Mouse (Mus musculus): ENCODE results near the gene Usp25. TPM values are rescaled to one million over a fixed set of nuclear protein-coding genes. Genes with fewer than 3 reads are reported as not detected.
A peak's percentile ranks its signal among the peaks of the same experiment; 100 is the strongest.

The Usp25 gene
- polyA plus RNA-seq (2015; fragmentation: Nextera tagmentation; extraction: Ambion mirVana): 11.7 and 16.0 TPM in 2 replicates

GRCm38 (mm10) chr16:77013427-77014320 is at the start of gene Usp25:
Gene Usp25, plus strand, starts transcription at chr16:77013706.
- Histone ChIP-seq H3K9ac (replicated peaks) (peak within 1 kb of the TSS; percentile 73), H3K27ac (replicated peaks) (peak within 1 kb of the TSS; percentile 75), H3K36me3 (no peaks in the 10 kb centered on the region), H3K4me3 (replicated peaks) (peak within 1 kb of the TSS; percentile 82), H3K27me3 (replicated peaks) (no peaks in the 10 kb centered on the region), H3K4me1 (peaks cover 28% of the 10 kb centered on the region), H3K9me3 (replicated peaks) (no peaks in the 10 kb centered on the region), H3K4me2 (peak within 1 kb of the TSS; percentile 65)
- ATAC-seq (ENCODE audit: low FRiP score): peak; percentile 94
- WGBS: under 1% methylated on average over 64 of the region's 126 CpGs

DNA sequence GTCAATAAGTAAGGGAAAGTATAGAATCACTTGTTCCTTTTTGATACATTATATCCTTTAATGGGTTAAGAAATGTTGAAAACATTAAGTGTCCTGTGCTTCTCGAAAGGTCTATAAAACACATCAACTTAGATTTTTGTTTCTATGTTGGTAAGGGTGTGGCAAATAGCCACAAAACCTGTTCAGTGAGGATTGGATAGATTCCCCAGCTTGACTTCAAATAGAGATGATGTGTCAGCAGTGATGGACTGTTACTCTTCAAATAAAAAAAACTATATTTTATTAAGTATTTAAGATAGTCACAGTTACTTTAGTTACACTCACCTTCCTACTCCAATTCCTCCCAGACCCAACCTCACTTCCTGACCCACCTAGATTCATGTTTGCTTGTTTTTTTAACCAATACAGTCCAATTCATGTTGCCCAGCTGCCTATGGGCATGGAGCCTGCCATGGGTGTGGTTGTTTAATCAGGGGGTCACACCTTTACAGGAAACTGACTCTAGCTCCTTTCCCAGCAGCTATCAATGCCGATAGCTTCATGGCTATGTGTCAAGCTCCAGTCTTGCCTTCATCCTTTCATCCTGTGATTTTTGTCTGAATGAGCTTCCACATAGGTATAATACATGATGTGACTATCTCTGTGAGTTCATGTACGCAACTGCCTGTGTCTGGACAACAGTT is 45.8 kb upstream of the Usp25 start:
- no peaks in the 10 kb centered on the region for H3K27me3 ChIP-seq (replicated peaks)
- ATAC-seq (ENCODE audit: low FRiP score): no peak
- 92% methylated on average over 3 of the region's 3 CpGs for WGBS

GRCm38 (mm10) chr16:76971211-76971610 is 42.3 kb upstream of the Usp25 start:
- Histone ChIP-seq H3K36me3 (no peaks in the 10 kb centered on the region), H3K27ac (replicated peaks) (no peak overlapping the region), H3K27me3 (replicated peaks) (no peaks in the 10 kb centered on the region), H3K4me2 (no peak overlapping the region), H3K4me3 (replicated peaks) (no peak overlapping the region), H3K9me3 (replicated peaks) (no peaks in the 10 kb centered on the region), H3K9ac (replicated peaks) (no peak overlapping the region), H3K4me1 (no peaks in the 10 kb centered on the region)
- no peak for ATAC-seq (ENCODE audit: low FRiP score)
- WGBS: 31% methylated on average over 5 of the region's 5 CpGs

More for the DNA sequence above, 45.8 kb upstream of the Usp25 start:
- Histone ChIP-seq H3K9me3 (replicated peaks) (no peaks in the 10 kb centered on the region), H3K36me3 (no peaks in the 10 kb centered on the region), H3K4me3 (replicated peaks) (no peak overlapping the region), H3K9ac (replicated peaks) (no peak overlapping the region), H3K27ac (replicated peaks) (no peak overlapping the region), H3K4me2 (no peak overlapping the region), H3K4me1 (no peaks in the 10 kb centered on the region)

DNA sequence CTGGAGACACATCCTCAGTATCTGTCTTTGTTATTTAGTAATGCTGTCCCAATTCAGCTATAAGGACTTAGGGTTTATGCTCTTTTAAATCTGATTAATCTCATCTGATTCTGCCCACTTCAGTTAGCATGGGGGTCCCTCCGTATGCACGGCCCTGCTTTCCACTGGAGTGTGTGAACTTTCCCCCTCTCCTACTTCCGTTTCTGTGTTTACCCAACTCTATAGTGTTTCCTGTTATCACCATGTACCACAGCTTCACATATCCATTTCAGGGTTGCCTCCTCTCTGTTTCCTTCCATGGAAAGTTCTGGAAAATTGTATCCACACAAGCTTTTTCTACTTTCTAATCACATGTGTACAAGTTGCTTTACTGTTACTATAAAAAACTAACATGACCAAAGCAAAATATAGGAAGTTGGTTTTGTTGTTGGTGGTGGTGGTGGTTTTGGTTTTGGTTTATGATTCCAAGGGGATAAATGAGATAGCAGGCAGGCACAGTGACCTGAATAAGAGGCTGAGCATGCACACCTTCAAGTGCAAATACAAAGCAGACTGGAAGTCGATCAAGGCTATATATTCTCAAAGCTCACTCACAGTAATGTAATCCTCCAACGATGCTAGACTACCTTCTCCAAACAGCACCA is 36.6 kb upstream of the Usp25 start:
- Histone ChIP-seq H3K9ac (replicated peaks) (no peak overlapping the region), H3K27ac (replicated peaks) (no peak overlapping the region)
- 91% methylated on average over 5 of the region's 5 CpGs for WGBS

GRCm38 (mm10) chr16:76983696-76984095 is 29.8 kb upstream of the Usp25 start:
- H3K4me2 ChIP-seq: no peak overlapping the region
- no peaks in the 10 kb centered on the region for H3K9me3 ChIP-seq (replicated peaks)
- no peak for ATAC-seq (ENCODE audit: low FRiP score)
- no peak overlapping the region for H3K9ac ChIP-seq (replicated peaks)
- H3K27me3 ChIP-seq (replicated peaks): no peaks in the 10 kb centered on the region
- H3K4me3 ChIP-seq (replicated peaks): no peak overlapping the region
- H3K4me1 ChIP-seq: no peaks in the 10 kb centered on the region
- no peaks in the 10 kb centered on the region for H3K36me3 ChIP-seq
- no peak overlapping the region for H3K27ac ChIP-seq (replicated peaks)
- WGBS: 90% methylated on average over 6 of the region's 6 CpGs

More for the DNA sequence above, 36.6 kb upstream of the Usp25 start:
- Histone ChIP-seq H3K4me3 (replicated peaks) (no peak overlapping the region), H3K4me2 (no peak overlapping the region), H3K36me3 (no peaks in the 10 kb centered on the region), H3K9me3 (replicated peaks) (no peaks in the 10 kb centered on the region), H3K27me3 (replicated peaks) (no peaks in the 10 kb centered on the region), H3K4me1 (no peaks in the 10 kb centered on the region)
- ATAC-seq (ENCODE audit: low FRiP score): no peak

DNA sequence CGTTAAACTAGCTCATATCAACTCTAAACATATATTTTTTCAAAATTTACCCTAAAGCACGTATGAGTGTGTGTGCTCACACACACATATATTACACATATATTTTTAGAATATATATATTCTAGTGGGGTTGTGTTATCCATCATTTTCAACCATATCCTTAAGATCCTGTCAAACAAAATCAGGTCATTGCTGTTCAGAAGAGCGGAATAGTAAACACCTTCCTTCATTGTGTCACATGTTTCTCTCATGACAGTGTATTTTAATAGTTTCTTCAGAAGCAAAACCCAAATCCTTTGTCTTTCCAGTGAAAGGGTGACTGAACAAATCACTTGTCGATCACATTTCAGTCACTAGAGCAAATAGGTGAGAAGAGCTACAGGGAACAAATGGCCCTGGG is 25.8 kb upstream of the Usp25 start:
- H3K36me3 ChIP-seq: no peaks in the 10 kb centered on the region
- no peak overlapping the region for H3K4me3 ChIP-seq (replicated peaks)
- ATAC-seq (ENCODE audit: low FRiP score): no peak
- H3K9ac ChIP-seq (replicated peaks): no peak overlapping the region
- H3K4me1 ChIP-seq: no peaks in the 10 kb centered on the region
- no peak overlapping the region for H3K4me2 ChIP-seq
- no peak overlapping the region for H3K27ac ChIP-seq (replicated peaks)
- H3K27me3 ChIP-seq (replicated peaks): no peaks in the 10 kb centered on the region
- H3K9me3 ChIP-seq (replicated peaks): no peaks in the 10 kb centered on the region
- WGBS: 88% methylated on average over 4 of the region's 4 CpGs

GRCm38 (mm10) chr16:77003900-77004299 is 9.6 kb upstream of the Usp25 start:
- no peaks in the 10 kb centered on the region for H3K9me3 ChIP-seq (replicated peaks)
- 89% methylated on average over 3 of the region's 3 CpGs for WGBS
- H3K36me3 ChIP-seq: no peaks in the 10 kb centered on the region
- no peak overlapping the region for H3K4me3 ChIP-seq (replicated peaks)
- no peak overlapping the region for H3K27ac ChIP-seq (replicated peaks)
- no peaks in the 10 kb centered on the region for H3K27me3 ChIP-seq (replicated peaks)
- H3K4me2 ChIP-seq: no peak overlapping the region
- H3K4me1 ChIP-seq: no peaks in the 10 kb centered on the region
- no peak for ATAC-seq (ENCODE audit: low FRiP score)
- H3K9ac ChIP-seq (replicated peaks): no peak overlapping the region

DNA sequence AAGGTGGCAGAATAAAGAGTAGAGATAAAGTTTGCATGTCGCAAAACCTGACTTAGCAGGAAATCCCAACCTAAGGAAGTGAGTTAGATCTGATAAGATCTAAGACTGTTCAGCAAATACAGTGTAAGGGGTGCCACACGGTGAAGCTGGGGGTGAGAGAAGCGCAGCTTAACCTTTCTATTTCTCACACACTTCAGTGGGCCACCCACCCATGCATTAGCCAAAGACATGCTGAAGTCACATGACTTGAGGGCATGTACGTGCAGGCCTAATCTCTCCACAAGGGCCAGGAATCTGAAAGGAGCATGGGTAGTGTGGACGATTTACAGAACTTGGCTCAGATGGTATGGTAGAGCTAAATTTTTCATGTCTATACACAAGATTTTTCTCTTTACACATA is 4.3 kb upstream of the Usp25 start:
- no peak overlapping the region for H3K27ac ChIP-seq (replicated peaks)
- no peaks in the 10 kb centered on the region for H3K36me3 ChIP-seq
- H3K4me3 ChIP-seq (replicated peaks): no peak overlapping the region
- WGBS: 83% methylated on average over 5 of the region's 5 CpGs
- H3K4me2 ChIP-seq: no peak overlapping the region
- H3K4me1 ChIP-seq: peaks cover 5% of the 10 kb centered on the region
- no peak for ATAC-seq (ENCODE audit: low FRiP score)
- H3K9ac ChIP-seq (replicated peaks): no peak overlapping the region
- H3K27me3 ChIP-seq (replicated peaks): no peaks in the 10 kb centered on the region
- H3K9me3 ChIP-seq (replicated peaks): no peaks in the 10 kb centered on the region

DNA sequence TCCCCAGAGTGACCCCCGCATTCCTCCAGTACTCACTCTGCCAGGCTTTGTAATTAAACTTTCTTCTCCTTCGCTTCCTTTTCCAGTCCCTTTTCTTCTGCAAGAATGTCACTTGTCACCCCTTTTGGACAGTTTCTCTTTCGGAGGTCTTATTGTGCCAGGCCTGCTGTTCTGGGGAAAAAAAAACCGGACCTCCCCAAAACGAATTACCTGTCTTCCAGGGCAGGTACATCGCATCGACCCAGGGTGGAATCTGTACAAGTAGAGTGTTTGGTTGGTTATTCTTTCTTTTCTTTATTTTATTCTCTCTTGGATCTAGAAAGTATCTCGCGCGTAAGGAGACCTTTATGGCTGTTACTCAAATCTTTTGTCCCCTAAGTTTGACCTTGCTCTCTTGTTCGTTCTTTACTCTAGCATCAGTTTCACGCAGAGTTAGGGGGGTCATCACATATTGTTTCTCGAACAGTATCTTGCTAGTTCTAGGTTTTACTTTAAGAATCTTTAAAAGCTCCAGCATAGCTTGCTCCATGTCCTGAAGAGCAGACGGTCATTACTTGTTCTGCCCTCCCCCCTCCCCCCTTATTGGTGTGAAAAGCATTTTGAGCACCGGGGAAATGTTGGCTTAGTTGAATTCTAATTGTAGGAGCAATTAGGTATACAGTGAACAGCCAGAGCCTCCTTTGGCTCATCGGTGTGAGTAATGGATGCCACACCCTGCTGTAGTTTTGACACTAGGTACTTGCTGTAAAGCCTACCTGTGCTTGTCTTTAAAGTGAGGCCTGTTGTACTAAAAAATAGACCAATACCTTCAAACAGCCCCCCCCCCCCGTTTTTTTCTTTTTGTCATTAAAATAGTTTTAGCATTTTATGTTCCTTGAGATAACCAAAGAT is 1.1 kb downstream of the Usp25 start:
- under 1% methylated on average over 17 of the region's 17 CpGs for WGBS
- H3K4me2 ChIP-seq: peak overlapping the region; percentile 65
- H3K9me3 ChIP-seq (replicated peaks): no peaks in the 10 kb centered on the region
- H3K27ac ChIP-seq (replicated peaks): peak overlapping the region; percentile 75
- H3K27me3 ChIP-seq (replicated peaks): no peaks in the 10 kb centered on the region
- H3K4me1 ChIP-seq: peaks cover 30% of the 10 kb centered on the region
- peak overlapping the region; percentile 73 for H3K9ac ChIP-seq (replicated peaks)
- ATAC-seq (ENCODE audit: low FRiP score): no peak
- H3K4me3 ChIP-seq (replicated peaks): peak overlapping the region; percentile 82
- H3K36me3 ChIP-seq: no peaks in the 10 kb centered on the region

DNA sequence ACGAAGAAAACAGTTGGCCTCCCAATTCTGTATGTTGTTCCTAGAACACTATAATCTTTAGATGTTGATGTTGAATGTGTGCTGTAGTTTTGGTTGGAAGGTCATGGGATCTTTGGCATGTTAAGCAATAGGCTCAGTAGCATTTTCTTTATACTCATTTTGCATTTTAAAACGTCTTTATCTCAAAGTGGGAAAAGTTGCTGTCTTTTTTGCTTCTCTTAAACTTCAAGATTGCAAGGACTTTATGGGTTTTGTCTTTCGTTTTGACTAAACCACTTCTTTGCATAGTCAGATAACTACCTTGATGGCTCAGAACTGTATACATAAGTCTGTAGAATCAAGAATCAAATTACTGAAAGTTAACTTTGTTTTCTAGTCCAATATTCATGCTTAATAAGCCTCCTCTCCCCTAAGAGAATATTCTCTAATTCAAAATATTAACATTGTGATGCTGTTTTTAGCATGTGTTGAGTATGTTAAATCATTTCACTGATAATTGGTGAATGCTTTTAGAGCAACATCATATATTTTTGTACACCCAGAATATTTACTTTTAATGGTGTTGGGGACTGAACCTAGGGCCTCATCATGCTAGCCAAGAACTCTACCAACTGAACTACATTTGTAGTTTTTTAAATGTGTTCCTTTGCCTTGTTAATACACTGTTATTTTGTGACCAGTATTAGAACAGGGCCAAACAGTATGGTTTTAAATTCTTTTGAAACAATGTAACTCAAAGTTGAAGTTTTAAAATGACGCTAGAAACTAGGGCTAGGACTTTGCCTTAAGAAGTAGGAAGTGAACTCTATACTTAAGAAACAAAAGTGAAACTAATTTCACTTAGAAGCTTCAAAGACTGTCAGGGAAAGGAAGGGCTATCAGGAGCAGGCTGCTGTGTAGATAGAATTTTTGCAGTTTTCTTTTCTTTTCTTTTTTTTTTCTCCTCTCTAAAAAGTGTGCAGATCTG is 2.2 kb downstream of the Usp25 start:
- peak overlapping the region; percentile 82 for H3K4me3 ChIP-seq (replicated peaks)
- H3K4me2 ChIP-seq: peak overlapping the region; percentile 65
- H3K9ac ChIP-seq (replicated peaks): no peak overlapping the region; the same call in 1 of the 2 replicates
- no peaks in the 10 kb centered on the region for H3K27me3 ChIP-seq (replicated peaks)
- no peak for ATAC-seq (ENCODE audit: low FRiP score)
- no peaks in the 10 kb centered on the region for H3K9me3 ChIP-seq (replicated peaks)
- peaks cover 36% of the 10 kb centered on the region for H3K4me1 ChIP-seq
- 58% methylated on average over 4 of the region's 4 CpGs for WGBS
- H3K36me3 ChIP-seq: no peaks in the 10 kb centered on the region
- no peak overlapping the region for H3K27ac ChIP-seq (replicated peaks)

Measured in neural tube, embryonic 15.5 days (tissue).